Mouse (Mus musculus) erythroblast, embryonic 14.5 days (primary cell): ENCODE measurements around the gene Zfp628.

ENCODE experiments used
- GATA1 ChIP-seq: IDR thresholded peaks from 2 replicates; pipeline ENCODE4 v1.6.1; 2012; ENCODE audit warnings: low read length, inconsistent platforms, mixed read lengths
- TAL1 ChIP-seq: IDR thresholded peaks from 3 replicates; pipeline ENCODE4 v1.6.1; 2012; ENCODE audit warnings: low read length, inconsistent platforms, mixed read lengths

- TF ChIP-seq TAL1 (no peak), GATA1 (no peak)
These were observed 9.9 kb downstream of the Zfp628 start for GRCm38 (mm10) chr7:4924891-4925301.
